Mouse (Mus musculus): ENCODE results near the gene Tpmt.

DNA sequence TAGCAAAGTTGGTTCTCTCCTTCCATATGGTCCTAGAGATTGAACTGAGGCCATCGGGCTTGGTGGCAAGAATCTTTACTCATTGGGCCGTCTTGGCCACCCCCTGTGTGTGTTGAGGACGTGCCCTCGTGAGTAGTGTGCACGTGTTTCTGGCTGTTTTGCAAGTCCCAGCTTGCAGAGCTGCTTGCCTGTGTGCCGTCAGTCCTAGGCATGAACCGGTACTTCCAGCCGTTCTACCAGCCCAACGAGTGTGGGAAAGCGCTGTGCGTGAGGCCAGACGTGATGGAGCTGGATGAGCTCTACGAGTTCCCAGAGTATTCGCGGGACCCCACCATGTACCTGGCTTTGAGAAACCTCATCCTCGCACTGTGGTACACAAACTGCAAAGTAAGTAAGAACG, 18.2 kb upstream of the Tpmt start:
- no peak for TF ChIP-seq CTCF (IDR thresholded peaks at IDR 0.05; ENCODE audit: borderline replicate concordance, extremely low read depth, insufficient read depth, insufficient read length)
- no peak for TF ChIP-seq POLR2A (IDR thresholded peaks at IDR 0.05; ENCODE audit: borderline replicate concordance, extremely low read depth, insufficient read depth, insufficient read length, poor library complexity, severe bottlenecking)
